Mouse (Mus musculus): ENCODE results near the gene Wrap73.

DNA sequence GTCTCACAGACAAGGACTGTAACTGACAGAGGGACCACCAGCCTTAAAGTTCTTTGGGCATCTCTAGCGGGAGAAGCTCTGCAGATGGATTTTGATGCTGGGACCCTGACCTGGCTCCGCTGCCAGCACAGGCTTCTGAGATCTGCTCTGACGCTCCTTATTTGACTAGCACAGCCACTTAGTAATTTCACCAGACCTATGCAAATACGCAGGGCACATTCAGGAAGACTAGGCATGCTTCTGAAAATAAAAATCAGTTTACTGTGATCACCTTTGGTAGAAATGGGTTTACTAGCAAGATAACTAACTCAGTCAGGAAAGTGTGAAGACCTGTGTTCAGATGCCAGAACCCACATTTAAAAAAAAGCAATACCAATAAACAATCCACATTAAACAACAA is 10.3 kb upstream of the Wrap73 start:
- TF ChIP-seq CTCF (IDR thresholded peaks at IDR 0.05; ENCODE audit: insufficient read depth, low read depth, low read length) (no peak), POLR2A (IDR thresholded peaks at IDR 0.05; ENCODE audit: insufficient read depth, low read depth, low read length) (no peak)

Measured in olfactory bulb, adult 2 months (tissue).